Mouse (Mus musculus) kidney, postnatal 36 days (tissue): ENCODE data around the gene Ddr1.

ENCODE experiments used
- DNase-seq, 2 experiments: peaks; one replicate each; pipeline ENCODE4 v3.0.0; 2021 to 2022; ENCODE audit warnings: mixed read lengths in 2 of 2

Gene Ddr1

GRCm38 (mm10) chr17:35719616-35720339 is 15.4 kb upstream of the Ddr1 start:
- DNase-seq: no peak

- no peak for DNase-seq
Observed at GRCm38 (mm10) chr17:35717080-35717479, 12.7 kb upstream of the Ddr1 start.

DNA sequence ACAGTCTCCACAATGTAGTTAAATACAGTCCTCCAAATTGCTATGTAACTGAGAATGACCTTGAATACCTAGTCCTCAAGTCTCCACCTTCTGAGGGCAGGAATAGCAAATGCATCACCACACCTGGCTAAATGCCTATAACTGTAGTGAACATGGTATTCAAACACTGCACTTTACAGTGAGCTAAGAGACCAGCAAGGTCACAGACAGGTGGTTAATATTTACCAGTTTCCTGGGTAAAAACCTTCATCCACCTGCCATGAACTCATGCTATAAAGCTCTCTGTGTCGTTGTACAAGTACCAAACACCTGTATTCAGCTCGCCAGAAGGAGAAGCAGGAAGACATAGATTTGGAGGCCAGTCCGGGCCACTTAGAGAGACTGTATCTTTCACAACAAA is 11.7 kb upstream of the Ddr1 start:
- DNase-seq: peak; percentile 30 to 88

DNA sequence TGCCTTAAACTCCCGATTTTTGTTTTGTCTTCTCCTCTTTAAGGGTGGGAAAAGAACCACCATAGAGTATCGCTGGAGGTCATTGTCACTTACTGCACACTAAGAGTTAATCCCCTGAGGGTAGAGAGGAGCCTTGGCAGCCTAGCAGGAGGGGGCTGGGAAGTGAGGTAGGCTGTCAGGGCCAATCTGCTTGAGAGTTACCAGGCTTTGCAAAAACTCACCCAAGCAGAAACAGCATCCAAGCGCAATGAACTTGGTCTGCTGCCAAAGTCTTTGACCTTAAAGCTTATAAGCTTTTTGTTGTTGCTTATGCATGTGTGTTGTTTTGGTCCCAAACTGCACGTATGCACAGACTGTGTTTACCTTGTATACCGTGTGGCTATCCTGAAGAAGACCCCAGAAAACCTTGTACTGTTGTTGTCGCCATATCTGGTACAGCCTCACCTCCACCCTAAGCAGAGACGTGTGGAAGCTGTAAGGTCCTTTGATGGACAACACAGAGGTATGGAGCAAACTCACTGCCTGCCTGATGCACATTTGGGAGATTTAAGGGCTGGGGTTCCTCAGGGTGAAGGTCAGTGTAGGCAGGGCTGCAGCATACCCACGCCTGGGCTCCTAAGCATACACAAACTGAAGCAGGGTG is 6.4 kb upstream of the Ddr1 start:
- peak; percentile 86 to 92 for DNase-seq

DNA sequence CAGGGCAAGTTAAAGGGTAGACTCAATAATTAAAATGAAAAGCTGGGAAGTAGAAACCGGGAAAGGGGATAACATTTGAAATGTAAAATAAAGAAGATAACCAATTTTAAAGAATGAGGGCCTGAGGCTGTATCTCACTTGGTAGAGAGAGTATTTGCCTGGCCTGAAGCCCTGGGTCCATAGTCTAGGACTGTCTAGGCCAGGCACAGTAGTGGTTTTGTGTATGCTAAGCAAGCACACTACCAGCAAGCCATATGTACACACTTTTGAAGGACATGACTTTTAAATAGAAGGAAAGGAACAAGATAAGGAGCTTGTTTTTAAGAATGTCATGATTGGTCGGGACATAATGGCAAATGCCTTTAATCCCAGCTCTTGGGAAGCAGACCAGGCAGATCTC is 4.2 kb upstream of the Ddr1 start:
- no peak for DNase-seq

DNA sequence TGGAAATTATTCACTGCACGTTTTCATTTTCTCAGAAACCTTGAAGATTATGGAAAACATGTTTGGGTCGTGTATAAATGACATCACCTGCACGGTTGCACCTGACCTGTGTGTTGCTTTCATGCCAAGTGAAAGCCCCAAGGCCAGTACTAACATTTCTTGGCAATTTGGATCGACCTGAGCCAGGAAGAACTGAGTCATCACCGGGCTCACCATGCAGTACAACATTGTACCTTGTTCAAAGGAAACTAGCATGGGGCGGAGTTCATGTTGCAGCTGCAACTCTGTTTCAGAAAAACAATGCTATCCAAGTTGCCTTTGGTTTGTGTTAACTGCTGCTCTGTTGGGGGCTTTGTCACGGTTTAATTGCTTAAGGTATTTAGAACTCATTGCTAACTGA is 3.5 kb upstream of the Ddr1 start:
- peak; percentile 68 to 83 for DNase-seq

- peak; percentile 58 to 85 for DNase-seq
Observed at GRCm38 (mm10) chr17:35705836-35706235, 1.4 kb upstream of the Ddr1 start.

GRCm38 (mm10) chr17:35703751-35704271 is 610 bp downstream of the Ddr1 start:
- peak; percentile 68 to 69 for DNase-seq

- DNase-seq: no peak
Observed at GRCm38 (mm10) chr17:35703065-35703464, 1.4 kb downstream of the Ddr1 start.

- no peak for DNase-seq
Observed at GRCm38 (mm10) chr17:35702605-35703004, 1.8 kb downstream of the Ddr1 start.

GRCm38 (mm10) chr17:35701978-35702461 is 2.4 kb downstream of the Ddr1 start:
- peak; percentile 88 to 89 for DNase-seq

DNA sequence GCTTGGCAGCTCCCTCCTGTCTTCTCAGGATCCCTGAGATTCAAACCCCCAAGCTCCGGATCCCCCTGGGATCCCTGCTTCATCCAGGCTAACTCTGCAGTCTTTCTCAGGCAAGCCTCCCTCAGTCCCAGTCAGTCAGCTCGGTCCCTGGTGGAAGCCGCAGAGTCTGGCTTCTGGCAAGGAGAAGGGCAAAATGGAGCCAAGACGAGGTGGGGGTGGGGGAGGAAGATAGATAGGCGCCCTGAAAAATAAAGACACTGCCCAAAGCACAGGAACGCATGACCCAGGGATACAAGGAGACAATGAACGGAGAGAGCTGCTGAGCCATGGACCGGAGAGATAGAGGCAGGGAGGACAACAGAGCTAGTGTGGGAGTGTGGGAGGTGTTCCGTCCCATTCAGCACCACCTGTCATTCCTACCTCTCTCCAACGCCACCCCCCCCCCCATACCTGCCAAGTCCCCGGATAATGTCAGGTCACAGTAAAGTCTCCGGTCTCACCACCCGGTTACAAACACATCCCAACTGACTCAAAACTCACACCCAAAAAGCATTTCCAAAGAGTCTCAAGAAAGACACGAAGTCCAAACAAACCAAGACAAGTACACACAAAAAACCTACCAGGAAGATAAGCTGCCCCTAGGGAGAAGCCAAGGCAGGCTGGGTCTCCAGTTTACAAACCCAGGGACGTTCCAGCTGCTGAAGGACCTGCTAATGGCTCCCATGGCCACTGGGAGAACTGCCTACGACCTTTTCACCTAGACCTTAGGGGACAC is 3.0 kb downstream of the Ddr1 start:
- peak in 1 of 2 experiments; percentile 40 for DNase-seq

DNA sequence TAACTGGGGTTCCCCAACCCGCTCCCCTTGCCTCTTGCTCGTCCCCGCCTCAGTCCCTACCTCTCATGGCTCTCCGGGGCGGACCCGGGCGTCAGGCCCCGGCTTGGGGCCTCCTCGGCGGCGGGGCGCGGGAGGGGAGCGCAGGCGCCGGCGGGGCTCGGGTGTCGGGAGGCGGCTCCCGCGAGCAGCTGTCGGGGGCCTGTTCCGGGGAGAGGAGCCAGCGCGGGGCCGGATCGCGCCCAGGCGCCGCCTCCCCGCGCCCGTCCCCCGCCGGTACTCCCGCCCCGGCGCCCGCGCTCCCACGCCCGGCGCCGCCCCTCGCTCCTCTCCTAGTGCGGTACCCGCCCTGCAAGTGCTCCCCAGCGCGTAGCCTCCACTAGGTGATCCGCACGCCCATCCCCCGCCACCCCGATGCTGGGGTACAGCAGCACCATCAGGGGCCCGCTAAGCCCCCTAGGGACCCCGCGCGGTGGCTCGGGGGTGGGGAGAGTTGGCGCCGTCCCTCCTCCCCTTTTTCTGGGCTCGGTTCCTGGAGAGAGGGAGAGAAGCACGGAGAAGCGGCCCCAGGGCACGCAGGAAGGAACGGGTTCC is 4.0 kb downstream of the Ddr1 start:
- DNase-seq: peak; percentile 87 to 91

DNA sequence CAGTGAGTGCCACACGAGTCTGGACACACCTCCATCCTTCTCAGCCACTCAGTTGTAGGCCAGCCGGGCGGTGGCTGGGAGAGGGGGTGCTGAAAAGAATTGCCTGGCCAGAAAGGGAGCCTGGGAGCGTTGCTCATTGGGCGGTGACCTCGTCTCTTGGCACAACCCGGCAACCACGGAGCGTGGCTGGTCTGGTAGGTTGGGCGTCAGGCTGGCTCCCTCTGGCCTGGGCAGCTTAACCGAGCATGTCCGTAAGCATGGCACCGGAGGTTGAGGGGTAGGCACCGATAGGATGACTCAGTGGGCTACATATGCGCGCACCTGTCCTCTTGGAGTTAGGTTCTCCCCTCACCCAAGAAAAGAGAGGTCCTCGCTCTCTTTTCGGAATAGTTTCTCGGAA is 4.5 kb downstream of the Ddr1 start:
- peak; percentile 90 to 95 for DNase-seq

GRCm38 (mm10) chr17:35698501-35698883 is 5.9 kb downstream of the Ddr1 start:
- no peak for DNase-seq

GRCm38 (mm10) chr17:35697759-35698500 is 6.5 kb downstream of the Ddr1 start:
- peak; percentile 51 to 59 for DNase-seq

- DNase-seq: no peak
Observed at GRCm38 (mm10) chr17:35697429-35697758, 7.0 kb downstream of the Ddr1 start.

DNA sequence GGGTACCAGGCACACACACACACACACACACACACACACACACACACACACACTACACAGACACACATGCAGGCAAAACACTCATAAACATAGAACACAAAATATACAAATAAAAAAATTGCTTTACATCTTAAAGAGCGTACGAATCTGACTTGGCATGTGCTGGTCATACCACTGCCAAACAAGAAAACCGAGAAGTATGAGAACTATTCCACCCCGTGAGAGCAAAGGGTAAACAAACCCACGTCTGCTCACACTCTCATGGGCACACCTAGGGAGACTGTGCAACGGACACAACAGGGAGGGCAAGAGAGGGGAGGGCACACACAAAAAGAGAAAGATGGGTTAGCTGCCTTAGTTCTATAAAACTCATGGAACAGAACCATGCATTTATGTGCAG is 7.7 kb downstream of the Ddr1 start:
- no peak for DNase-seq

GRCm38 (mm10) chr17:35695289-35695688 is 9.1 kb downstream of the Ddr1 start:
- peak in 1 of 2 experiments; percentile 78 for DNase-seq

DNA sequence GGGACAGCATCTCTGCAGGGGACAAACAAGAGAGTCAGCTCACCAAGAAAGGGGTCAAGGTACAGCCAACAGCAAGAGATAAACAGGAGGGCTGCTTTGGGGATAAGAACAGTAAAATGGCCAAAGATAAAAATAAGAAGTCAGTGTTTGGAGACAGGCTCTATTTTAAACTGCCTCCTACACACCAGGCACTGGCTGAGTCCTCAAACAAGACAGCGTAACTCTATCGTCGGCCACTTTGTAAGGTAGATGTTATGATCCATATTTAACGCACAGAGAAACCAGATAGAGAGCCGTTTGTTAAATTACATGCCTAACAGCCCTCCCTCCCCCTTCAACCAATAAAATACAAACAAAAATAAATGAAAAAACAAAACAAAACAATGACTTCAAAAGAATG is 10.5 kb downstream of the Ddr1 start:
- DNase-seq: no peak

DNA sequence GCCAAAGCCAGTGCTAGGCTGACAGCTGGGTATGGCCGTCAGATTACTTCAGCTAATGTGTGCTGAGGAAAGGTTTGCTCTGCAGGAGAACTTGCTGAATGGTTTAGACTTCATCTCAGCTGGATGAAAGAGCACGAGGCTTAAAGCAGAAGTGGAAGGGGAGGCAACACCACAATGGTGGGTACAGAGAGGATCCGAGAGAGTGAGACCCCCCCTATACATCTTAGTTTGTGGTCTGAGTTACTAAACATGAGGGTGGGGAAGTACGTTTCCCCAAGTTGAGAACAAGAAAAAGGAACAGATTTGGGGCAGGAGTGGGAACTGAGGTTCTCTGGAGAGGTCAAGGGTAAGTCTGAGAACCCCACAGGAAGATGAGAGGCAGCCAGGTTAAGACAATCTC is 12.1 kb downstream of the Ddr1 start:
- DNase-seq: no peak

GRCm38 (mm10) chr17:35691811-35692210 is 12.6 kb downstream of the Ddr1 start:
- DNase-seq: no peak
